Mouse (Mus musculus) limb, embryonic 14.5 days (tissue): Measurements from ENCODE around the gene Wdr31. TPM values are rescaled to one million over a fixed set of nuclear protein-coding genes. Genes with fewer than 3 reads are reported as not detected.
A peak's percentile ranks its signal among the peaks of the same experiment; 100 is the strongest.
"Not testable (repeated sequence)": the region's sequence is repeated elsewhere in the genome, so short reads cannot be mapped to it uniquely, and the experiment has no call there.

Source experiments
- ATAC-seq: fragments of 200-750 bp; cut with Nextera tagmentation; 2 replicates; pipeline ENCODE4 v1.8.0; 2017; ENCODE audit warnings: low read depth, moderate number of reproducible peaks, moderate TSS enrichment; ENCODE audit not compliant: low FRiP score
- DNase-seq: peaks from one replicate; pipeline ENCODE4 v3.0.0-alpha.2; 2015; ENCODE audit warnings: low spot score
- H3K27ac ChIP-seq: fragments of 300-500 bp; sonication (generic); replicated peaks from 2 replicates; pipeline ENCODE4 v1.5.1; 2014; ENCODE audit warnings: low read depth, mild to moderate bottlenecking, low read length, moderate library complexity, mixed read lengths
- H3K27me3 ChIP-seq: fragments of 300-500 bp; sonication (generic); 2 replicates; pipeline ENCODE4 v1.6.1; 2014; ENCODE audit warnings: low read length, mixed read lengths; ENCODE audit not compliant: control insufficient read depth, insufficient read depth
- H3K36me3 ChIP-seq: fragments of 300-500 bp; sonication (generic); 2 replicates; pipeline ENCODE4 v1.6.1; 2014; ENCODE audit warnings: mild to moderate bottlenecking, low read length, moderate library complexity, mixed read lengths; ENCODE audit not compliant: control insufficient read depth, insufficient read depth
- H3K4me1 ChIP-seq: fragments of 300-500 bp; sonication (generic); 2 replicates; pipeline ENCODE4 v1.6.1; 2014; ENCODE audit warnings: antibody characterized with exemption, low read length, mixed read lengths; ENCODE audit not compliant: control insufficient read depth, insufficient read depth
- H3K4me2 ChIP-seq: fragments of 300-500 bp; sonication (generic); replicated peaks from 2 replicates; pipeline ENCODE4 v1.6.1; 2014; ENCODE audit warnings: low read depth, mild to moderate bottlenecking, low read length, moderate library complexity; ENCODE audit not compliant: severe bottlenecking
- H3K4me3 ChIP-seq: fragments of 300-500 bp; sonication (generic); replicated peaks from 2 replicates; pipeline ENCODE4 v1.5.1; 2014; ENCODE audit warnings: low read length
- H3K9ac ChIP-seq: fragments of 300-500 bp; sonication (generic); 2 replicates; pipeline ENCODE4 v1.6.1; 2014; ENCODE audit warnings: mild to moderate bottlenecking, low read depth, low read length, moderate library complexity; ENCODE audit not compliant: severe bottlenecking
- H3K9me3 ChIP-seq: fragments of 300-500 bp; sonication (generic); 2 replicates; pipeline ENCODE4 v1.6.1; 2016; ENCODE audit warnings: low read length; ENCODE audit not compliant: control insufficient read depth
- POLR2A ChIP-seq: fragments of 200-500 bp; IDR thresholded peaks from 2 replicates; pipeline ENCODE4 v1.8.0; 2012; ENCODE audit warnings: inconsistent platforms, mild to moderate bottlenecking, moderate library complexity, borderline replicate concordance; ENCODE audit not compliant: insufficient read depth, insufficient read length; ENCODE audit errors: extremely low read depth
- WGBS: fragments of 180-500 bp; shearing (Covaris S2); extraction: QIAGEN DNeasy Blood & Tissue Kit; methylation state at CpG from one replicate; pipeline ENCODE4 v1.1.7; 2014; 5-methylcytosine and 5-hydroxymethylcytosine counted together
- polyA plus RNA-seq, 2 experiments: library from polyadenylated mRNA; depleted of rRNA in 1 of 2; stranded (reverse) in 1 of 2; unstranded in 1 of 2; fragments of >200 nt; fragmentation: Nextera tagmentation in 1 of 2; extraction: Ambion mirVana in 1 of 2; gene quantifications; 2 replicates each; pipeline versions ENCODE4 v1.2.1 to v1.2.3; 2012 to 2014

Gene Wdr31
- polyA plus RNA-seq, 2 experiments = 4.1 to 4.6 TPM

DNA sequence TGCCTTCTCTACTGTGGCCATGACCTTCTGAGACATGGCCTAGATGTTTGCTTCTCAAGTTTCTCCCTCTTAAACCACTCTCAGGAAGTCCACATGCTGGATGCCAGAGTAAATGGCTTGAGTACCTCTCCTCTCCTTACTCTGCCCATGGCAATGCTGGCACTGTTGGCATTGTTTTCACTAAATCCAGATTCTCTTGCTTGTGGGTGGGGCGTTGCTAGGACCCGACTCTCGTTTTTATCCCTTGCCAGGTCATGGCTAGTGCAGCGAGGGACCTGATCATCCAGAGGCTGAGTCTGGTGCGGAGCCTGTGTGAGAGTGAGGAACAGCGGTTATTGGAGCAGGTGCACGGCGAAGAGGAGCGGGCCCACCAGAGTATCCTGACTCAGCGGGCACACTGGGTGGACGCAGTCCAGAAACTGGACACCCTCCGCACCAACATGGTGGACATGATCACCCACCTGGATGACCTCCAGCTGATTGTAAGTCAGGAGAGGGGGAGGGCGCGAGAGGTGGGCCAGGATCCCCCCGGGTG lies 15.5 kb upstream of the Wdr31 start:
- H3K4me2 ChIP-seq = no peak overlapping the region
- 0 out of 2 replicates have a peak, but pooled peaks cover 6% of the 10 kb centered on the region for H3K27me3 ChIP-seq
- no peaks in the 10 kb centered on the region for H3K9me3 ChIP-seq
- no peak overlapping the region for H3K27ac ChIP-seq
- no peak for TF ChIP-seq POLR2A
- H3K9ac ChIP-seq = no peak overlapping the region
- H3K4me3 ChIP-seq = no peak overlapping the region
- no peaks in the 10 kb centered on the region for H3K4me1 ChIP-seq
- no peak for ATAC-seq
- no peaks in the 10 kb centered on the region for H3K36me3 ChIP-seq
- 92% methylated on average over 13 of the region's 15 CpGs for whole genome bisulfite sequencing
- no peak for DNase-seq

DNA sequence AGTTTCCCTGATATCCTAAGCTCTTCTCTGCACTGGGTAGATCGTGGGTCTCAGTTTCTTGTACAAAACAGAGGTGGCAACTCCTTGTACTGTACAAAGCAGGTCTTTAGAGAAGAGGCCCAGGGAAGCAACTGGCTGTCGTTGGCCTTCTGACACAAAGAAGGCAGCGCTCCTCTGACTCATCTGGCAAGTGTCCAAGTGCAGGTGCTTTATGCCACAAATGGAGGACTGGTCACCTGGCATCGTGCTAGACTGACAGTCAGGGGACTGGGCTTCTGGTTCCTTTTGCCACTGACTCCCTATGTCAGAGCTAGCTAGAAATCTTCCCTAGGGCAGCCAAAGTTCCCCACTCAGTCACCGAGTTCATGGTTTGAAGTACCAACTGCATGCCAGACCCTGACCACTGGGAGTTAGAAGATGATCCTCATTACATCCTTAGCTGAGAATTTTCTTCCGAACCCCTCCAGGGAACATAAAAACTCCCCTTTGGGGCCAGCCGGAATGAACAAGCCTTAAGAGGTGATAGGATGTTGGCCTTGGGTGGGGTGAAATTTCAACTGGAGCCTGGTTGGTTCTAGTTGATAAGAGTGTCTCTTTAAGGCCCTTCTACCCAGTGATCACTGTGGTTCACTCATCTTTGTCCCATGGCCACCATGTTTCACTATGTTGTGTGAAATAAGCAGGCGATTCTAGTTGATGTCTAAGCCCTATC lies 14.9 kb upstream of the Wdr31 start:
- Histone ChIP-seq H3K4me2 (no peak overlapping the region), H3K36me3 (no peaks in the 10 kb centered on the region), H3K27me3 (0 out of 2 replicates have a peak, but pooled peaks cover 7% of the 10 kb centered on the region), H3K9ac (no peak overlapping the region), H3K4me3 (no peak overlapping the region), H3K4me1 (0 out of 2 replicates have a peak, but pooled peaks cover 2% of the 10 kb centered on the region), H3K9me3 (no peaks in the 10 kb centered on the region), H3K27ac (no peak overlapping the region)
- 85% methylated on average over 8 of the region's 8 CpGs for WGBS
- ATAC-seq (no peak), DNase-seq (no peak)
- TF ChIP-seq POLR2A = no peak

DNA sequence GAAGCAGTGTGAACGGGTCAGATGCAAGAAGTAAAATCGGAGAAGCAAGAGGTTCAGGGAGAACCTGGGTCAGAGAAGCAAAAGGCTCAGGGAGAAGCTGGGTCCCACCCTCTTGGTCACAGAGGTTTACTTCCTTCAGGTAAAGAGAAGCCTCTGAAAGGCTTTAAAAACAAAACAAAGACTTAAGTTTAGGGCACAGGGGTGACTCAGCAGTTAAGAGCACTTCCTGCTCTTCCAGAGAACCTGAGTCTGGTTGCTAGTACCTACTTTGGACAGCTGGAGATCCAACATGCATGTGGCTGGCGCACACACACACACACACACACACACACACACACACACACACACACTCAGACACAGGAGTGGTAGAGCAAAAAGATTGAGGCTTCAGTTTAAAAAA lies 14.2 kb upstream of the Wdr31 start:
- Histone ChIP-seq H3K27me3 (peaks cover 10% of the 10 kb centered on the region; the same call in 1 of the 2 replicates), H3K4me2 (no peak overlapping the region), H3K9ac (no peak overlapping the region), H3K36me3 (no peaks in the 10 kb centered on the region), H3K9me3 (no peaks in the 10 kb centered on the region), H3K4me3 (no peak overlapping the region), H3K4me1 (0 out of 2 replicates have a peak, but pooled peaks cover 2% of the 10 kb centered on the region), H3K27ac (no peak overlapping the region)
- no peak for ATAC-seq
- 73% methylated on average over 3 of the region's 3 CpGs for WGBS
- no peak for TF ChIP-seq POLR2A
- DNase-seq = no peak

DNA sequence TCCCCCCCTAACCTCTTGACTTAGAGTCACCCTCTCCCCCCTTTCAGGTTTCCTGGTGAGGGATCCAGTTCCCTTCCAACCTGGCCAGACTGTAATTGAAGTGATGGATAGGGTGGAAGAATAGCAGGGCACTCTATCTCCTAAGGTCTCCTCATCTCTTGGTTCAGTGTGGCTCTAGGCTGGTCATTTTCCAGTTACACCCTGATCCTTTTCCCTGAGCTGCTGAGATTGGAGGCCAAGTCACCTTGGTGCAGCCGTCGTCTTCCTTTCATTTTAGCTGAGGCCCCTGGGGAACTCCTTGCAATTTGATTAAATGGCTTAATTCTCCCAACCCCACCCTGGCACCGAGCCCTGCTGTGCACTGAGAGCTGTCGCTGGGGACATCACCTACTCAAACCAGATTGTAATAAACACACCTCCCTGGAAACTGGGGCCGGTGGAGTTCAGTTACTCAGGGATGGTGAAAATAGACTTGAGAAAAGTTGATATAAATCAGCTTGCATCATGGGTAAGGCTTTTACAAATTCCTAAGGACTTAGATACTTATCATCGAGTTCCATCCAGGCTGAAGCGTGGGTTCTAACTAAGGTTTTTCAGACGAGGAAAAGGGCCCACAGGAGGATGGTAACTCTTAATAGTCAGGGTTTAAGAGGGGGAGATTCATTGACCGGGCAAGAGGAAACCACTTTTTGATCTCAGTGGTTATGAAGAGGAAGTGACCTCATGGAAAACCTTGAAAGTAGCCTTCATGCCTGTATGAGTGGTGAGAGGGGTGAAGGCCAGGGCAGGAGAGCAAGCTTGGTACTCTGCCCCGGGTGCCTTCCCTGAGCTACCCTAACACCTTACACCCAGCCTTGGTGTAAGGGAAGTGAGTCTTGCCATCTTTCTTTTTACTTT lies 10.3 kb upstream of the Wdr31 start:
- ATAC-seq = no peak
- Histone ChIP-seq H3K27ac (no peak overlapping the region), H3K4me1 (peaks cover 6% of the 10 kb centered on the region; the same call in 1 of the 2 replicates), H3K4me3 (no peak overlapping the region), H3K36me3 (no peaks in the 10 kb centered on the region), H3K9ac (no peak overlapping the region), H3K27me3 (peaks cover 17% of the 10 kb centered on the region; the same call in 1 of the 2 replicates), H3K9me3 (no peaks in the 10 kb centered on the region), H3K4me2 (peak overlapping the region; percentile 93; the same call in 1 of the 2 replicates)
- WGBS = 33% methylated on average over 10 of the region's 10 CpGs
- DNase-seq = no peak
- no peak for TF ChIP-seq POLR2A

DNA sequence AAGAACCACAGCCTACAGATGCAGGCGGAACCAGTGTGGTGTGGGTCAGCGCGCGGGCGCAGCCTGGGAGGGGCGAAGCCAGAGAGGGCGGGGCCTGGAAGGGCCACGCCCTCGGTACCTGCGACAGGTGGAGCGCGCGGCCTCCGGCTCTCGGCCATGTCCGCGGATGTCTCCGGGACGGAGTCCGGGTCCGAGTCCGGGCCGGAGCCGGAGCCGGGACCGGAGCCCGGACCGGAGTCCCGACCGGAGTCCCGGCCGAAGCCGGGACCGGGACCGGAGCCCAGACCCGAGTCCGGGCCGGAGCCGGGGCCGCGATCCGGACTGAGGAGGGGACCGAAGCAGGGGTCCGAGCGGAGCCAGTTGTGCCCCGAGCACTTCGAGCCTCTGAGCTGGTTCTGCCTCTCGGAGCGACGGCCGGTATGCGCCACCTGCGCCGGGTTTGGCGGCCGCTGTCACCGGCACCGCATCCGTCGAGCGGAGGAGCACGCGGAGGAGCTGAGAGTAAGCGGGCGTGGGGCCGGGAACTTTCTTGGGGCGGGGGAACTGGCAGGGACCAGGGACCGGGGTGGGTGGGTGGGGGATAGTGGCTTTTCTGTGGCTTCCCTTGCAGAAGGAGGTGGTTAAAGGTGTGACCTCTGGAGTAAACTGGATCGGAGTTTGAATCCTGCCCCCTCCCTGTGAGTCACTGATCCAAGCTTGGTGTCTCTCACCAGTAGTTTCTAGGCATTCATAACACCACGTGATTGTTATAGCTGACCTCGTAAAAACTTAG lies 9.4 kb upstream of the Wdr31 start, which contains the start of gene Bspry:
Bspry (plus strand) TSS at position 117 of the 772 bp plus-strand sequence.
- peak within 1 kb of the TSS; percentile 93 for H3K4me2 ChIP-seq
- H3K4me1 ChIP-seq = peaks cover 6% of the 10 kb centered on the region; the same call in 1 of the 2 replicates
- no peak for TF ChIP-seq POLR2A
- peaks cover 17% of the 10 kb centered on the region; the same call in 1 of the 2 replicates for H3K27me3 ChIP-seq
- no peak within 1 kb of the TSS for H3K27ac ChIP-seq
- DNase-seq = no peak
- H3K9ac ChIP-seq = 0 out of 2 replicates have a peak within 1 kb of the TSS, but pooled peaks have one; percentile 25
- H3K36me3 ChIP-seq = no peaks in the 10 kb centered on the region
- 1% methylated on average over 42 of the region's 71 CpGs for WGBS
- no peaks in the 10 kb centered on the region for H3K9me3 ChIP-seq
- peak within 1 kb of the TSS; percentile 44 for H3K4me3 ChIP-seq
- ATAC-seq = peak; percentile 76

DNA sequence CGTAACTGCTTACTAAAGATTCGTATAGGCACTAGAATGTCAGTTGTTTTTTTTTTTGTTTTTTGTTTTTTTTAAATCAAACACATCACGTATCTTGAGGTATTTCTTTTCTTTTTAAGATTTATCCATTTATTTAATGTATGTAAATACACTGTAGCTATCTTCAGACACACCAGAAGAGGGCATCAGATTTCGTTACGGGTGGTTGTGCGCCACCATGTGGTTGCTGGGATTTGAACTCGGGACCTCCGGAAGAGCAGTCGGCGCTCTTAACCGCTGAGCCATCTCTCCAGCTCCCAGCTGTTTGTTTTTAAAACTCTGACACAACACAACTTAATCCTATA lies 8.9 kb upstream of the Wdr31 start:
- WGBS = 14% methylated on average over 11 of the region's 11 CpGs
- DNase-seq = not testable (repeated sequence)

More for the DNA sequence above, 8.9 kb upstream of the Wdr31 start:
- H3K27ac ChIP-seq, H3K36me3 ChIP-seq, H3K9ac ChIP-seq, H3K9me3 ChIP-seq, H3K4me1 ChIP-seq, ATAC-seq: not testable (repeated sequence)
- Histone ChIP-seq H3K4me2 (peak overlapping the region; percentile 93), H3K27me3 (peaks cover 17% of the 10 kb centered on the region; the same call in 1 of the 2 replicates), H3K4me3 (peak overlapping the region; percentile 44)
